Mouse (Mus musculus) myocyte (in vitro differentiated cells): Measurements from ENCODE around the gene Pou2f1. TPM values are rescaled to one million over a fixed set of nuclear protein-coding genes. Genes with fewer than 3 reads are reported as not detected.
A peak's percentile ranks its signal among the peaks of the same experiment; 100 is the strongest.

ENCODE experiments used
- H3K27me3 ChIP-seq: one replicate; pipeline ENCODE4 v1.6.1; 2011; ENCODE audit not compliant: control insufficient read depth, insufficient read depth, insufficient read length
- H3K36me3 ChIP-seq: one replicate; pipeline ENCODE4 v1.6.1; 2011; ENCODE audit not compliant: control insufficient read depth, insufficient read depth
- H3K4me2 ChIP-seq: one replicate; pipeline ENCODE4 v1.6.1; 2011; ENCODE audit warnings: low read depth, control low read depth
- H3K4me3 ChIP-seq: one replicate; pipeline ENCODE4 v1.5.1; 2011; ENCODE audit warnings: mild to moderate bottlenecking, control low read depth, moderate library complexity
- H3K79me2 ChIP-seq: one replicate; pipeline ENCODE4 v1.6.1; 2011; ENCODE audit not compliant: control insufficient read depth, insufficient read depth
- H3ac ChIP-seq: one replicate; pipeline ENCODE4 v1.6.1; 2011; ENCODE audit not compliant: control insufficient read depth, insufficient read length
- CEBPB ChIP-seq: IDR thresholded peaks from 2 replicates; pipeline ENCODE4 v1.6.1; 2011; ENCODE audit warnings: mild to moderate bottlenecking, moderate library complexity; ENCODE audit not compliant: poor library complexity, insufficient read depth, severe bottlenecking
- E2F4 ChIP-seq: IDR thresholded peaks from one replicate; pipeline ENCODE4 v1.6.1; 2011; ENCODE audit warnings: mild to moderate bottlenecking, control low read depth, moderate library complexity; ENCODE audit not compliant: insufficient read depth
- MAX ChIP-seq: IDR thresholded peaks from one replicate; pipeline ENCODE4 v1.6.1; 2011; ENCODE audit warnings: low read depth, mild to moderate bottlenecking, control low read depth
- MYOD1 ChIP-seq, 3 experiments: IDR thresholded peaks; one replicate each; pipeline ENCODE4 v1.6.1; 2011; ENCODE audit warnings: control low read depth in 2 of 3, low read depth in 2 of 3, mild to moderate bottlenecking in 2 of 3, moderate library complexity in 1 of 3; ENCODE audit not compliant: insufficient read length in 2 of 3, control insufficient read depth in 1 of 3
- MYOG ChIP-seq, 3 experiments: IDR thresholded peaks; one replicate each; pipeline ENCODE4 v1.6.1; 2011; ENCODE audit warnings: control low read depth in 2 of 3, low read depth in 2 of 3, mild to moderate bottlenecking in 2 of 3; ENCODE audit not compliant: insufficient read length in 2 of 3, control insufficient read depth in 1 of 3, insufficient read depth in 1 of 3
- POLR2A ChIP-seq: IDR thresholded peaks from one replicate; pipeline ENCODE4 v1.6.1; 2011; ENCODE audit warnings: low read depth, mild to moderate bottlenecking, control low read depth, moderate library complexity; ENCODE audit not compliant: insufficient read length
- POLR2AphosphoS2 ChIP-seq: IDR thresholded peaks from one replicate; pipeline ENCODE4 v1.6.1; 2011; ENCODE audit warnings: low read depth, control low read depth; ENCODE audit not compliant: insufficient read length
- REST ChIP-seq: IDR thresholded peaks from one replicate; pipeline ENCODE4 v1.6.1; 2011; ENCODE audit warnings: mild to moderate bottlenecking, control low read depth, moderate library complexity; ENCODE audit not compliant: insufficient read depth, insufficient read length
- SRF ChIP-seq: IDR thresholded peaks from one replicate; pipeline ENCODE4 v1.6.1; 2011; ENCODE audit warnings: low read depth; ENCODE audit not compliant: control insufficient read depth, insufficient read length
- TCF12 ChIP-seq: IDR thresholded peaks from one replicate; pipeline ENCODE4 v1.6.1; 2011; ENCODE audit warnings: mild to moderate bottlenecking, control low read depth; ENCODE audit not compliant: poor library complexity, insufficient read depth, severe bottlenecking
- TCF3 ChIP-seq: IDR thresholded peaks from one replicate; pipeline ENCODE4 v1.6.1; 2011; ENCODE audit warnings: low read depth, control low read depth; ENCODE audit not compliant: insufficient read length
- USF1 ChIP-seq: IDR thresholded peaks from one replicate; pipeline ENCODE4 v1.6.1; 2011; ENCODE audit warnings: low read depth, mild to moderate bottlenecking, control low read depth, moderate library complexity
- polyA plus RNA-seq: library from polyadenylated mRNA; unstranded; fragments of >200 nt; fragmentation: generic; extraction: Trizol; gene quantifications from one replicate; pipeline ENCODE4 v1.2.1, GENCODE M21; 2012; ENCODE audit warnings: missing spikeins

Gene Pou2f1
- polyA plus RNA-seq, 1 experiment, result 2.1 TPM

DNA sequence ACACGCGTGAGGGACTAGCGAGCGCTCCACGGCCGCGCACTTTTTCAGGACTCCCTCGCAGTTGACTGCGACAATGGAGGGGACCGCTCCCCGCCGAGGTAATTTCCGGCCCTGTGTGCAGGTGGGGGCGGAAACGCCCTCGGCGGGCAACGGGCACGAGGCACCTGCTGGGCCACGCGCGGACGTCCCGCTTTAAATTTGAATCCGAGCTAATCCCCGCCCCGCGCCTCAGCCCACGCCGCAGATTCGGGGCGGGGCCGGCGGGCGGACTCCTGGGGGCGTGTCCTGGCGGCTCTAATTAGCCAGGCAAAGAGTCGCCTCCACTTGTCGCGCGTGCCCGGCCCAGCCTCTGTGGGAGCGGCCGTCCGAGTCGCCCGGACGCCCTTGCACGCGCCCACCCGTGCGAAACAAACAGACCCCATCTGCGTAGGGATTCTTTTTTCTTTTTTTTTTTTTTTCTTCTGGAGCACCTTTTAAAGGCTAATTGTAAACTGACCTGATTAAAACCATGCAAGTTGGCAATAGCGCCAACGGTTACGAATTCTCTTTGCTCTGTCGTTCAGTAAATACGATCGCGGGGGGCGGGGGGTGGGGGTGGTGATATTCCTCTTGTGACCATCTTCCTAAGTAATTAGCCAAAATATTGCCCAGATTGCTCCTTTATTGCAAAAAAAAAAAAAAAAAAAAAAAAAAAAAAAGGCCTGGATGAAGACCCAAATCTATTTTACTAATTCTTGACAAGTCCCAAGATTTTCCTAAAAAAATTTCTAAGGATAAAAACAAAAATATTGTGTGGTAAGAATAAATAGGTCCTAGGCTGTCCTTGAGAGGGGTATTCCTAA, 924 bp upstream of the Pou2f1 start:
- Histone ChIP-seq H3K4me3 (peak overlapping the region; percentile 52), H3ac (no peak overlapping the region), H3K36me3 (no peaks in the 10 kb centered on the region), H3K27me3 (no peaks in the 10 kb centered on the region), H3K4me2 (peak overlapping the region; percentile 97), H3K79me2 (peaks cover 31% of the 10 kb centered on the region)
- TF ChIP-seq SRF (no peak), USF1 (no peak), MYOG (IDR thresholded peaks at IDR 0.05; ENCODE audit: control insufficient read depth in 1 of 3, insufficient read depth in 1 of 3, insufficient read length in 2 of 3, low read depth in 2 of 3) (peak in 1 of 3 experiments; percentile 4), E2F4 (peak; percentile 84), POLR2AphosphoS2 (peak; percentile 81), CEBPB (no peak), POLR2A (peak; percentile 85), MAX (peak; percentile 28), MYOD1 (IDR thresholded peaks at IDR 0.05; ENCODE audit: control insufficient read depth in 1 of 3, insufficient read length in 2 of 3, low read depth in 2 of 3) (peak in 2 of 3 experiments; percentile 21 to 34), TCF3 (no peak), TCF12 (no peak), REST (no peak)

DNA sequence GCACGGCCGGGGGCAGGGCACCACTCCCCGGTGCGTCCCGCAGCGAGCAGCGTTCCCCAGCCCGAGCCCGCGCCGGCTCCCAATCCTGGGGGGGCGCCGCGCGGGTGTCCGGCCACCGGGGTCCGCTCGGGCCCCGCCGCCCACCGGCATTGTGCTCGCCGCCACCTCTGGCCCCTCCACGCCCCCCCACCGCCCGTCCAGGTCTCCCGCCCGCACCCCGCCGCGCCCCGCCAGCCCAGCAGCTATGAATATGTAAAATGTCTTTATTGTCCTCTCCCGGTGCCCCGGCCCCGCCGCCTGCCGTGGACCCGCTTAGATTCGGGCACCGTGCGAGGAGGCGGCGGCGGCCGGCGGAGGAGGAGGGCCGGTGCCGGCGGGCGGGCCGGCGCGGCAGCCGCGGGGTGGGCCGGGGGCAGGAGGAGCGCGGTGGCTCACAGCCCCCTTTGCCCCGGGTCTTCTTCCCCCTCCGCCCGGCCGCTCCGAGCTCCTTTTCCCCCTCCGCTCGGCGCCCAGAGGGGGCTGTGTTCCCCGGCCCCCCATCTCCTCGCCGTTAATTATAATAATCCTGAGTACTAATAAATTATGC, 481 bp downstream of the Pou2f1 start:
- H3K36me3 ChIP-seq, result no peaks in the 10 kb centered on the region
- no peaks in the 10 kb centered on the region for H3K27me3 ChIP-seq
- H3K4me2 ChIP-seq, result peak overlapping the region; percentile 74
- TF ChIP-seq TCF12 (no peak), SRF (no peak), E2F4 (no peak), CEBPB (no peak), REST (no peak), POLR2A (no peak), MYOD1 (IDR thresholded peaks at IDR 0.05; ENCODE audit: control insufficient read depth in 1 of 3, insufficient read length in 2 of 3, low read depth in 2 of 3) (no peak), USF1 (no peak), MAX (no peak)
- H3K4me3 ChIP-seq, result peak overlapping the region; percentile 52
- H3K79me2 ChIP-seq, result peaks cover 45% of the 10 kb centered on the region
- H3ac ChIP-seq, result peak overlapping the region; percentile 86

DNA sequence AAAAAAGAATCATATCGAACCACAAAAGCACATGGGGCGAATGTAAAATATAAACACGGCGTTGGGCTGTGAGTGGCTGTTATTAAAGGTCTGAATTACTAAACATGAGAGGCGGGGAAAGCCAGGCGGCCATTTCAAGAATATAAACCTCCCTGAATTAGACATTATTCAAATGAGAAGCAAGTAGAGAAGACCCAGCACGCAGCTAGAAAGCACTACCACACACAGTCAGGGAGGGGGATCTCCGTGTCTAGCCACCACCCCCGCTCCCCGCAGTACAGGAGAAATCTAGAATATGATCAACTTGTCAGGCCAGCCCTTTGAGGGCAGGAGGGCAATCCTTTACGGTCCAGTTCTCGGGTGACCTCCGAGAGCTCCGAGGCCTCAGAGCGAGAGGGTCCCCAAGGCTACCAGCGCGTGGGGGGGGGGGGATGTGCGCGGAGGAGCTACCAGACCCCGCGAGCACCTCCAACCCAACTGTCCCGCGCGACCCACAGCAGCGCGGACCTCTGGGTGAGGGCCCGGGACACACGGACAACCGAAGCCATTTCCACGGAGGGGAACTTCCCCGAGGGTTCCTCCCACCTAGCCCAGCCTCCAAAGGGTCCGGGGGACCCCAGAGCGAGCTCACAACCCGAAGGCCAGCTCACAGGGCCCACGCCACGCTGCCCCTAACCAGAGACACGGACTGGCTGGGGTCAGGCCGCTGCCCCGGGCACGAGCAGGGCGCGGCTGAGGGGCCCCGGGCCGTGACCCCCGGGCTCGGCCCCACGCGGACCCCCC, 1.2 kb downstream of the Pou2f1 start:
- Histone ChIP-seq H3K4me2 (peak overlapping the region; percentile 74), H3K36me3 (no peaks in the 10 kb centered on the region), H3K4me3 (peak overlapping the region; percentile 52), H3K27me3 (no peaks in the 10 kb centered on the region), H3K79me2 (peaks cover 52% of the 10 kb centered on the region), H3ac (peak overlapping the region; percentile 86)
- TF ChIP-seq MYOG (IDR thresholded peaks at IDR 0.05; ENCODE audit: control insufficient read depth in 1 of 3, insufficient read depth in 1 of 3, insufficient read length in 2 of 3, low read depth in 2 of 3) (no peak), MAX (peak; percentile 54)

- H3K79me2 ChIP-seq, result peaks cover 58% of the 10 kb centered on the region
- no peak for TF ChIP-seq MAX
- TF ChIP-seq MYOD1 (IDR thresholded peaks at IDR 0.05; ENCODE audit: control insufficient read depth in 1 of 3, insufficient read length in 2 of 3, low read depth in 2 of 3), result no peak
- no peak for TF ChIP-seq SRF
- TF ChIP-seq TCF12, result no peak
- TF ChIP-seq REST, result no peak
- TF ChIP-seq MYOG (IDR thresholded peaks at IDR 0.05; ENCODE audit: control insufficient read depth in 1 of 3, insufficient read depth in 1 of 3, insufficient read length in 2 of 3, low read depth in 2 of 3), result no peak
- no peak for TF ChIP-seq USF1
- no peak for TF ChIP-seq POLR2AphosphoS2
- no peak for TF ChIP-seq TCF3
- TF ChIP-seq CEBPB, result no peak
These were observed 1.8 kb downstream of the Pou2f1 start for GRCm38 (mm10) chr1:166000601-166001120.

More at GRCm38 (mm10) chr1:166000601-166001120, 1.8 kb downstream of the Pou2f1 start:
- H3K4me3 ChIP-seq, result peak overlapping the region; percentile 52
- H3ac ChIP-seq, result peak overlapping the region; percentile 86
- no peaks in the 10 kb centered on the region for H3K27me3 ChIP-seq
- H3K4me2 ChIP-seq, result peak overlapping the region; percentile 74
- H3K36me3 ChIP-seq, result no peaks in the 10 kb centered on the region
